Mouse (Mus musculus) monocyte, adult 59 days (primary cell): Measurements from ENCODE around the gene Gm6880. TPM values are rescaled to one million over a fixed set of nuclear protein-coding genes. Genes with fewer than 3 reads are reported as not detected.

ENCODE experiments used
- total RNA-seq, 2 experiments: library from RNA; stranded (reverse); gene quantifications; one replicate each; pipeline ENCODE4 v1.2.4; 2023

Gene Gm6880
- not detected for total RNA-seq

DNA sequence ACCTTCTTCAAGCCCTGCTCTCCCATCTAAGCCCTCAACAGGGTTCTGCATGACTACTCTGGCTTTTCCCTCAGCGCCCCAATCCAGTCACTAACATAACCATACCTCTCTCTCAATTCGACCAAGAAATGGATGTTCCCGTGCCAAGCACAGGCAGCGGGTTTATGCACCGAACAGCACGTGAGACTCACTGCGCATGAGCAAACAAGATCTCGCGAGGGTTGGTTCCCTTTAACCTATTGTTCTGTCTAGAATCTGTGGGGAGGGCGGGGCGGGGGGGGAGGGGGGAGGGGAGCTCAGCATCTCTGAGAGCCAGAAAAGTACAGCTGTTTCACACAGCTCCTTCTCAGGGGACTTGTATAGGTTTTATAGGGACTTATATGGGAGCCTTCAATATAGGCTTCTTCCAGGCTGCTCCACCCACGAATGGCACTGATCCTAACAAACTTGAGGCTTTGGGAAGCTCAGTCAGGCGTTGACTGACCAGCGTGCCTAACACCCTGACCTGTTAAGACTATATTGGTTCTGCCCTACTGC lies at the start of gene Gm6880:
Gene Gm6880 (minus strand): TSS at position 51 of the 537 bp plus-strand sequence.

Other genes with a start within 250 kb of the Gm6880 start
- gene Flna, start 231.6 kb downstream of the Gm6880 start, total RNA-seq: 1,000 to 10,000 TPM; 1,568 to 1,591 TPM
- gene Emd, start 226.7 kb downstream of the Gm6880 start, total RNA-seq: 10 to 100 TPM; 74.3 to 79.1 TPM
- 100 to 1,000 TPM; 714 to 836 TPM for gene Rpl10, start 210.6 kb downstream of the Gm6880 start, total RNA-seq
- 10 to 100 TPM; 62.3 to 73.3 TPM for gene Taz, start 199.5 kb downstream of the Gm6880 start, total RNA-seq
- gene Dnase1l1, start 199.1 kb downstream of the Gm6880 start, total RNA-seq: 100 to 1,000 TPM in 1 of 2 experiments, 10 to 100 TPM in 1; 98.3 to 103 TPM
- gene Atp6ap1, start 184.3 kb downstream of the Gm6880 start, total RNA-seq: 100 to 1,000 TPM; 263 to 299 TPM
- 100 to 1,000 TPM; 208 to 227 TPM for gene Gdi1, start 176.4 kb downstream of the Gm6880 start, total RNA-seq
- 10 to 100 TPM; 71.4 to 76.9 TPM for gene Fam50a, start 168.4 kb downstream of the Gm6880 start, total RNA-seq
- gene Plxna3, start 152.3 kb downstream of the Gm6880 start, total RNA-seq: 1 to 10 TPM; 1.4 to 4.5 TPM
- gene Lage3, start 127.8 kb downstream of the Gm6880 start, total RNA-seq: 10 to 100 TPM; 18.3 to 21.8 TPM
- 10 to 100 TPM; 22.9 to 25.5 TPM for gene Ubl4a, start 108.2 kb downstream of the Gm6880 start, total RNA-seq
- gene Slc10a3, start 108.0 kb downstream of the Gm6880 start, total RNA-seq: 10 to 100 TPM; 19.6 to 23.9 TPM
- 10 to 100 TPM; 16.6 to 20.0 TPM for gene Fam3a, start 88.1 kb downstream of the Gm6880 start, total RNA-seq
- gene Ikbkg, start 88.1 kb downstream of the Gm6880 start, total RNA-seq: 10 to 100 TPM; 30.0 to 30.5 TPM
- 100 to 1,000 TPM; 195 to 224 TPM for gene G6pdx, start 52.2 kb downstream of the Gm6880 start, total RNA-seq
- gene Olfr1326-ps1, start 93.5 kb upstream of the Gm6880 start, total RNA-seq: not detected
- gene Olfr1325, start 111.3 kb upstream of the Gm6880 start, total RNA-seq: not detected
- gene Gm5640, start 164.2 kb upstream of the Gm6880 start, total RNA-seq: not detected